Mouse (Mus musculus): ENCODE results near the gene Slc22a23. TPM values are rescaled to one million over a fixed set of nuclear protein-coding genes. Genes with fewer than 3 reads are reported as not detected.

Slc22a23 gene
- total and polyA plus RNA-seq, 3 experiments, result 0.47 to 1.3 (median 0.85) TPM

GRCm38 (mm10) chr13:34316511-34316910, 28.5 kb downstream of the Slc22a23 start:
- H3K9ac ChIP-seq (ENCODE audit: insufficient read depth, low read depth), result no peak overlapping the region
- dilution Hi-C loops (cut with MboI; ENCODE audit: extremely low pct_ligation_motif_present, extremely low pct_unique_long_range_greater_than_20kb, low sequenced_read_pairs), result no loop called here
- H3K4me1 ChIP-seq (ENCODE audit: control insufficient read depth in 1 of 2, insufficient read depth in 2 of 2), result peaks cover 0 to 3% of the 10 kb centered on the region in 2 experiments; a peak in 1 of 4 replicates
- H3K4me3 ChIP-seq (replicated peaks in 1 of 3; ENCODE audit: low read depth in 2 of 3, low read length in 2 of 3, poor library complexity in 1 of 3), result no peak overlapping the region
- H3K36me3 ChIP-seq (replicated peaks in 1 of 2; ENCODE audit: control insufficient read depth in 1 of 2, insufficient read depth in 1 of 2, low read length in 1 of 2), result no peaks in the 10 kb centered on the region
- H3K79me2 ChIP-seq (replicated peaks; ENCODE audit: control insufficient read depth, extremely low read depth, insufficient read depth, poor library complexity, severe bottlenecking), result no peaks in the 10 kb centered on the region
- H3K27me3 ChIP-seq (replicated peaks), result no peaks in the 10 kb centered on the region
- no peaks in the 10 kb centered on the region for H3K9me3 ChIP-seq (replicated peaks; ENCODE audit: low read length)
- H3K27ac ChIP-seq (ENCODE audit: insufficient read depth, low read depth), result no peak overlapping the region
- in situ Hi-C loops (cut with MboI; ENCODE audit: low pct_ligation_motif_present, low pct_unique_long_range_greater_than_20kb, low sequenced_read_pairs), result no loop called here
- TF ChIP-seq MAX (IDR thresholded peaks at IDR 0.05; ENCODE audit: low read length) (no peak), ZNF384 (IDR thresholded peaks at IDR 0.05; ENCODE audit: low read depth, low read length) (no peak), MAZ (IDR thresholded peaks at IDR 0.05; ENCODE audit: low read depth, low read length) (no peak), ZKSCAN1 (IDR thresholded peaks at IDR 0.05; ENCODE audit: borderline replicate concordance, low read depth, low read length) (no peak), EP300 (IDR thresholded peaks at IDR 0.05; ENCODE audit: low read length) (no peak), POLR2A (IDR thresholded peaks at IDR 0.05; ENCODE audit: low read depth, low read length) (no peak), NELFE (IDR thresholded peaks at IDR 0.05; ENCODE audit: low read depth, low read length) (no peak), SMC3 (IDR thresholded peaks at IDR 0.05; ENCODE audit: low read depth, low read length) (no peak), TCF12 (IDR thresholded peaks at IDR 0.05; ENCODE audit: low read depth, low read length) (no peak)
- no peak for DNase-seq (ENCODE audit: extremely low read depth)
- H3K4me2 ChIP-seq (ENCODE audit: insufficient read depth, low read depth, poor library complexity, severe bottlenecking), result no peak overlapping the region

GRCm38 (mm10) chr13:34313033-34313491, 31.9 kb downstream of the Slc22a23 start:
- no peaks in the 10 kb centered on the region for H3K4me1 ChIP-seq (ENCODE audit: control insufficient read depth in 1 of 2, insufficient read depth in 2 of 2)
- H3K9me3 ChIP-seq (replicated peaks; ENCODE audit: low read length), result no peaks in the 10 kb centered on the region
- DNase-seq (ENCODE audit: extremely low read depth), result no peak
- no peaks in the 10 kb centered on the region for H3K79me2 ChIP-seq (replicated peaks; ENCODE audit: control insufficient read depth, extremely low read depth, insufficient read depth, poor library complexity, severe bottlenecking)
- H3K4me3 ChIP-seq (replicated peaks in 1 of 3; ENCODE audit: low read depth in 2 of 3, low read length in 2 of 3, poor library complexity in 1 of 3), result no peak overlapping the region
- no peaks in the 10 kb centered on the region for H3K27me3 ChIP-seq (replicated peaks)
- no peak overlapping the region for H3K27ac ChIP-seq (ENCODE audit: insufficient read depth, low read depth)
- TF ChIP-seq RCOR1 (conservative IDR thresholded peaks at IDR 0.05; ENCODE audit: low read depth, low read length), result no peak
- TF ChIP-seq ZNF384 (IDR thresholded peaks at IDR 0.05; ENCODE audit: low read depth, low read length), result no peak
- TF ChIP-seq EP300 (IDR thresholded peaks at IDR 0.05; ENCODE audit: low read length), result no peak
- TF ChIP-seq KAT2A (IDR thresholded peaks at IDR 0.05; ENCODE audit: insufficient replicate concordance, low read length), result no peak
- TF ChIP-seq MAFK (IDR thresholded peaks at IDR 0.05; ENCODE audit: insufficient replicate concordance, low read length), result no peak
- no peak for TF ChIP-seq GABPA (IDR thresholded peaks at IDR 0.05; ENCODE audit: insufficient replicate concordance, low read depth, low read length)
- TF ChIP-seq CTCF (conservative IDR thresholded peaks at IDR 0.05 in 1 of 2, IDR thresholded peaks at IDR 0.05 in 1 of 2; ENCODE audit: low read depth in 2 of 2, low read length in 2 of 2), result no peak
- no peak for TF ChIP-seq NELFE (IDR thresholded peaks at IDR 0.05; ENCODE audit: low read depth, low read length)
- TF ChIP-seq ZKSCAN1 (IDR thresholded peaks at IDR 0.05; ENCODE audit: borderline replicate concordance, low read depth, low read length), result no peak
- TF ChIP-seq UBTF (IDR thresholded peaks at IDR 0.05; ENCODE audit: low read depth, low read length), result no peak
- no peak for TF ChIP-seq BHLHE40 (IDR thresholded peaks at IDR 0.05; ENCODE audit: low read depth, low read length)
- TF ChIP-seq USF2 (conservative IDR thresholded peaks at IDR 0.05; ENCODE audit: low read depth, low read length), result no peak
- in situ Hi-C loops (cut with MboI; ENCODE audit: low pct_ligation_motif_present, low pct_unique_long_range_greater_than_20kb, low sequenced_read_pairs) (no loop called here), dilution Hi-C loops (cut with MboI; ENCODE audit: extremely low pct_ligation_motif_present, extremely low pct_unique_long_range_greater_than_20kb, low sequenced_read_pairs) (no loop called here)
- H3K36me3 ChIP-seq (replicated peaks in 1 of 2; ENCODE audit: control insufficient read depth in 1 of 2, insufficient read depth in 1 of 2, low read length in 1 of 2), result no peaks in the 10 kb centered on the region
- no peak overlapping the region for H3K9ac ChIP-seq (ENCODE audit: insufficient read depth, low read depth)
- H3K4me2 ChIP-seq (ENCODE audit: insufficient read depth, low read depth, poor library complexity, severe bottlenecking), result no peak overlapping the region
